15 mouse cellular contexts compared by ENCODE assay signal in the genomic region with DNA sequence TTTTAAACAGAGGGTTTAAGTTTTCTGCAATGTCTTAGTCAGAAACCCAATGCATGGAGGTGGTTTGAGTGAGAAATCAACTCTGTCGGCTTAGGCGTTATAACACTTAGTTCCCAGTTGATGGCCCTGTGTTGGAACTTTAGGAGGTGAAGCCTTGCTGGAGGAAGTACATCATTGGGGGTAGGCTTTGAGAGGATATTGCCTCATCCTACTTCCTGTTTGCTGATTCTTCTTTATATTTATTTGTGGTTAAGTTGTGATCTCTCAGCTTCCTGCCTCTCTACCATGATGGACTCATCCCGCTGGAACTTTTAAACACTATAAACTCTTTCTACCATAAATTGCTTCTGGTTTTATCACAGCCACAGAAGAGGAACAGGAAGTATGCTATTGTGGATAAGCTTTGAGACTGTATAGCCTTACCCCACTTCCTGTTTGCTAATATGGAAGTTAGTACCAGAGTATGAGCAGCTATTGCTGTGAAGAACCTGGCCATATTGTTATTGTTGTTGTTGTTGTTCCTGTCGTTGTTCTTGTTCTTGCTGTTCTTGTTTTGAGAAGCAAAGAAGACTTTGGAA.
"Had no signal": no experiment of that assay in that cellular context is flagged by ENCODE, and none has a peak within 500 bp of the region (broad histone marks: within the 10 kb centered on the region; RNA-seq: fewer than 3 reads in every experiment).

No protein-coding gene starts in this region.

- DNase-seq: kidney, postnatal 10 days; kidney, postnatal 4 days; lung, adult 2 months; lung, postnatal 10 days; midbrain, embryonic 14.5 days; retina, postnatal 1 day; right cerebral cortex, postnatal 14 days; thymus, adult 2 months; thymus, postnatal 25 days had no signal

- H3K9me3 ChIP-seq: limb, embryonic 10.5 days; liver, embryonic 15.5 days; midbrain, embryonic 10.5 days; neural tube, embryonic 12.5 days; stomach, embryonic 15.5 days had no signal

- H3K4me3 ChIP-seq: layer of hippocampus, adult 2 months; limb, embryonic 10.5 days; liver, embryonic 15.5 days; midbrain, embryonic 10.5 days; neural tube, embryonic 12.5 days; stomach, embryonic 15.5 days had no signal

- H3K27me3 ChIP-seq: neural tube, embryonic 12.5 days; stomach, embryonic 15.5 days had no signal

- H3K4me1 ChIP-seq: limb, embryonic 10.5 days; liver, embryonic 15.5 days; midbrain, embryonic 10.5 days; neural tube, embryonic 12.5 days; stomach, embryonic 15.5 days had no signal

- H3K36me3 ChIP-seq: limb, embryonic 10.5 days; liver, embryonic 15.5 days; midbrain, embryonic 10.5 days; neural tube, embryonic 12.5 days; stomach, embryonic 15.5 days had no signal

- H3K27ac ChIP-seq: layer of hippocampus, adult 2 months; limb, embryonic 10.5 days; liver, embryonic 15.5 days; midbrain, embryonic 10.5 days; neural tube, embryonic 12.5 days; stomach, embryonic 15.5 days had no signal
